Mouse (Mus musculus): ENCODE measurements around the gene Olfr78. TPM values are rescaled to one million over a fixed set of nuclear protein-coding genes. Genes with fewer than 3 reads are reported as not detected.

Gene Olfr78
- not detected for total RNA-seq (2023)

GRCm38 (mm10) chr7:102759266-102759665 is at the start of gene Olfr78, which contains the start of gene Olfr560:
Gene Olfr78 (minus strand): TSS chr7:102759471.
Gene Olfr560 (minus strand): TSS chr7:102759366.

DNA sequence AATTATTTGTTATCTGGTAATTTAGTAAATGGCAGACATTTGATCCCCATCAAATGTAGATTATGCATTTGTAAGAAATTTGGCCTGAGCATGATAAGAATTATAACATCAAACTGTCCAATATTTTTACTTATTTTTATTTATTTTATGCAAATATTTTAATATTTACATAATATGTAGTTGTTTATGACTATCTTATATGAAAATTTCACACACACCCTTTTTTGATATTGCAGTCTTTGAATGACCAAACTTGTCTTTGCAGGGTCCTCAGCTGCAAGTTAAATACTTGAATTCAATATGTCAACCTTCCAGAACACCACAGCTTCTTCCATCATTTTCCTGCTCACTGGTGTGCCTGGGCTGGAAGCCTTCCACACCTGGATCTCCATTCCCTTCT is 43.9 kb upstream of the Olfr78 start, which contains the start of gene Olfr564:
TSS of gene Olfr564 (plus strand) at position 301 of the 400 bp plus-strand sequence.

GRCm38 (mm10) chr7:102770921-102771320 is 11.7 kb upstream of the Olfr78 start, which contains the start of gene Olfr561:
Gene Olfr561 (plus strand): TSS chr7:102771221.

GRCm38 (mm10) chr7:102727391-102727790 is 31.9 kb downstream of the Olfr78 start, which contains the start of gene Olfr559:
Gene Olfr559 (minus strand): TSS chr7:102727491.

GRCm38 (mm10) chr7:102718970-102719369 is 40.3 kb downstream of the Olfr78 start, which contains the start of gene Olfr33:
Gene Olfr33 (minus strand): TSS chr7:102719070.

DNA sequence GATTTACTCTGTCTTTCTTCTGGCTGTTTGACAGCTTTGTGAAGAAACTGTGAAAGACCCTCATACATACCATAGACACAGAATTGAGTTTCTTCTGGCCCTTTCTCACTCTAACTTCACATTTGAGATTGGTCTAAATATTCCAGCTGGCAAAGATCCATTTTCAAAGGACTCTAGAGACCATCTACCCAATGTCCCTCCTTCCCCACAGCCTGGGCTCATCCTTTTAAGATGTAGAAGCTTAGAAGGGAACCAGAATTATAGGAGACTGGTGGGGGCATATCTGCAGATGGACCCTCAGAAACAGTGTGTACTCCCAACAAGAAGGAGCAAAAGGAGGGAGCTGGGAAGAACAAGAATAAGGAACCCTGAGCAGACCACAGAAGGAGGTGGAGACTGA is 57.4 kb downstream of the Olfr78 start, which contains the start of gene Olfr558:
TSS of gene Olfr558 (plus strand) at position 301 of the 400 bp plus-strand sequence.

GRCm38 (mm10) chr7:102695358-102696125 is 63.7 kb downstream of the Olfr78 start, which contains the start of gene Olfr557:
Gene Olfr557 (plus strand): TSS chr7:102695910.

Other genes starting within 250 kb of the Olfr78 start
- gene Olfr547, start 224.7 kb downstream of the Olfr78 start, total RNA-seq (2023), result not detected
- not detected for gene Olfr548-ps1, start 218.6 kb downstream of the Olfr78 start, total RNA-seq (2023)
- not detected for gene Olfr549, start 209.6 kb downstream of the Olfr78 start, total RNA-seq (2023)
- 10 to 100 TPM; 31.0 to 47.2 TPM for gene Trim21, start 194.0 kb downstream of the Olfr78 start, total RNA-seq (2023)
- gene Olfr550, start 188.0 kb downstream of the Olfr78 start, total RNA-seq (2023), result not detected
- not detected for gene Olfr551, start 167.6 kb downstream of the Olfr78 start, total RNA-seq (2023)
- gene Olfr552, start 161.7 kb downstream of the Olfr78 start, total RNA-seq (2023), result under 1 TPM in 1 of 2 experiments, not detected in 1; 0.18 TPM
- gene Olfr553, start 141.3 kb downstream of the Olfr78 start, total RNA-seq (2023), result not detected
- not detected for gene Olfr554, start 121.0 kb downstream of the Olfr78 start, total RNA-seq (2023)
- gene Olfr555, start 100.6 kb downstream of the Olfr78 start, total RNA-seq (2023), result not detected
- not detected for gene Olfr556, start 94.6 kb downstream of the Olfr78 start, total RNA-seq (2023)
- gene Trim68, start 72.1 kb downstream of the Olfr78 start, total RNA-seq (2023), result 10 to 100 TPM; 21.8 to 29.3 TPM
- gene Olfr557, start 63.6 kb downstream of the Olfr78 start, total RNA-seq (2023), result not detected
- gene Olfr558, start 57.3 kb downstream of the Olfr78 start, total RNA-seq (2023), result not detected
- not detected for gene Olfr33, start 40.4 kb downstream of the Olfr78 start, total RNA-seq (2023)
- not detected for gene Olfr559, start 32.0 kb downstream of the Olfr78 start, total RNA-seq (2023)
- gene Olfr560, start 105 bp downstream of the Olfr78 start, total RNA-seq (2023), result not detected
- not detected for gene Olfr561, start 11.8 kb upstream of the Olfr78 start, total RNA-seq (2023)
- gene Olfr564, start 44.0 kb upstream of the Olfr78 start, total RNA-seq (2023), result not detected
- not detected for gene Olfr566, start 99.3 kb upstream of the Olfr78 start, total RNA-seq (2023)
- not detected for gene Olfr568, start 117.7 kb upstream of the Olfr78 start, total RNA-seq (2023)
- gene Olfr569, start 131.4 kb upstream of the Olfr78 start, total RNA-seq (2023), result not detected
- gene Olfr570, start 135.1 kb upstream of the Olfr78 start, total RNA-seq (2023), result not detected
- not detected for gene Olfr571, start 158.1 kb upstream of the Olfr78 start, total RNA-seq (2023)
- not detected for gene Olfr572, start 164.9 kb upstream of the Olfr78 start, total RNA-seq (2023)
- not detected for gene Olfr573-ps1, start 183.1 kb upstream of the Olfr78 start, total RNA-seq (2023)
- gene Olfr574, start 189.0 kb upstream of the Olfr78 start, total RNA-seq (2023), result not detected
- gene Olfr575, start 199.3 kb upstream of the Olfr78 start, total RNA-seq (2023), result not detected
- not detected for gene Olfr576, start 203.2 kb upstream of the Olfr78 start, total RNA-seq (2023)
- gene Olfr577, start 216.5 kb upstream of the Olfr78 start, total RNA-seq (2023), result not detected
- gene Olfr578, start 229.9 kb upstream of the Olfr78 start, total RNA-seq (2023), result not detected

Measured in B cell, adult 67 days (primary cell).